Mouse (Mus musculus) brain, embryonic 14.5 days (tissue): ENCODE measurements around the gene Canx. TPM values are rescaled to one million over a fixed set of nuclear protein-coding genes. Genes with fewer than 3 reads are reported as not detected.
A peak's percentile ranks its signal among the peaks of the same experiment; 100 is the strongest.

ENCODE experiments used
- DNase-seq: peaks from one replicate; pipeline ENCODE4 v3.0.0-alpha.2; 2011; ENCODE audit warnings: low read depth
- CTCF ChIP-seq: fragments of 200-500 bp; IDR thresholded peaks from 2 replicates; pipeline ENCODE4 v1.5.1; 2012; ENCODE audit warnings: inconsistent platforms, mild to moderate bottlenecking, moderate library complexity, borderline replicate concordance; ENCODE audit not compliant: insufficient read depth, insufficient read length; ENCODE audit errors: extremely low read depth
- POLR2A ChIP-seq: fragments of 200-500 bp; IDR thresholded peaks from 2 replicates; pipeline ENCODE4 v1.6.1; 2012; ENCODE audit warnings: mild to moderate bottlenecking, inconsistent platforms, borderline replicate concordance; ENCODE audit not compliant: poor library complexity, insufficient read depth, insufficient read length, severe bottlenecking; ENCODE audit errors: extremely low read depth
- polyA plus RNA-seq: library from polyadenylated mRNA; depleted of rRNA; stranded (reverse); fragments of >200 nt; gene quantifications from 2 replicates; pipeline ENCODE4 v1.2.3, GENCODE M21; 2012; rRNA removed

Gene Canx
- polyA plus RNA-seq, 1 experiment: 173 TPM

DNA sequence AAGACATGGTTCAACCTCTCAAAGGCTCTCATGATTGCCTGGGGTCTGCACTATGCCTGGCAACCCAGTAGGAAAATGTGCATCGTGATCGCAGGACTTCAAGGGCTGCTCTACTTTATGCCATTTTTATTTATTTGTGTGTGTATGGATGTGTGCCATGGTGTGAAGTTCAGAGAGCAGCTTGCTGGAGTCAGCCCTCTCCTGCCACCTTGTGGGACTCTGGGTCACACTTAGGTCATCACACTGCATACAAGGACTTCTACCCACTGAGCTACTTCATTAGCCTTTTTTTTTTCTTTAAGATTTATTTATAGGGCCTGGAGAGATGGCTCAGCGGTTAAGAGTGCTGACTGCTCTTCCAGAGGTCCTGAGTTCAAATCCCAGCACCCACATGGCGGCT is 63.5 kb downstream of the Canx start:
- DNase-seq: peak; percentile 17
- no peak for TF ChIP-seq CTCF
- no peak for TF ChIP-seq POLR2A

DNA sequence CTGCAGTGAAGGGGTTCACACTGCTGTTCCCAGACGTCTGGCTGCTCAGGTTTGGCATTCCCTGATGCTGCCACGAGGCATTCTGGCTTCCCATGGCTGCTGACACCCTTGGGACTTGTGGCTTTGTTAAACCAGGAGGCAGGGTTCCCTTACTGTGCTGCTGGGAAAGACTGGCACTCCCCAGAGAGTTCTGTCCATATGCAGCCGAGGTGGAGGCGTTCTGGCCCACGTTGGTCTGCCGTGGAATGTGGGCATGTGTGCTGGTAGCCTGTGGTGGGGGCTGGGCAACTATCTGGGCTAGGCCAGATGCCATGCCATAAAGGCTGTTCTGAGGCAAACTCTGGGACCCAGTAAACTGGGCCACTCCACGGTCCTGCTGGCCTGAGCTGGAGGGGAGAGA is 67.2 kb downstream of the Canx start:
- no peak for TF ChIP-seq CTCF
- no peak for TF ChIP-seq POLR2A
- no peak for DNase-seq

DNA sequence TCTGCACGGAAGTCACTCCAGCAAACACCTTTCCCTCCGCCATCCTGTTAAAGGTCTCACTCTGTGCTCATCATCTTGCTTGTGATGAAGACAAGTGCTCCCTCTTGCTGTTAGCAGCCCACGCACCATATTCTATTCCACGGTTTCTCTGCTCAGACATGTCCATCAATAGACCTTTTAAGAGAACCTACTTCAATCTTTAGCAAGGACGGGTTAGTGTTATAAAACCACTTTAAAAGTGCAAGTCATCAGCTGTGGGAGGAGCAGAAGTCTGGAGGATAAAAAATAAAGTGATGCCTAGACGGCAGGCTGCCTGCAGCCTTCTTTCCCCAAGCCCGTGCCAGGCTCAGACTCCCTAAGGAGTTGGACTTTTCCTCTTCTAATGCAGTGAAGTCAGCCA is 68.9 kb downstream of the Canx start:
- no peak for TF ChIP-seq POLR2A
- TF ChIP-seq CTCF: no peak
- DNase-seq: no peak

DNA sequence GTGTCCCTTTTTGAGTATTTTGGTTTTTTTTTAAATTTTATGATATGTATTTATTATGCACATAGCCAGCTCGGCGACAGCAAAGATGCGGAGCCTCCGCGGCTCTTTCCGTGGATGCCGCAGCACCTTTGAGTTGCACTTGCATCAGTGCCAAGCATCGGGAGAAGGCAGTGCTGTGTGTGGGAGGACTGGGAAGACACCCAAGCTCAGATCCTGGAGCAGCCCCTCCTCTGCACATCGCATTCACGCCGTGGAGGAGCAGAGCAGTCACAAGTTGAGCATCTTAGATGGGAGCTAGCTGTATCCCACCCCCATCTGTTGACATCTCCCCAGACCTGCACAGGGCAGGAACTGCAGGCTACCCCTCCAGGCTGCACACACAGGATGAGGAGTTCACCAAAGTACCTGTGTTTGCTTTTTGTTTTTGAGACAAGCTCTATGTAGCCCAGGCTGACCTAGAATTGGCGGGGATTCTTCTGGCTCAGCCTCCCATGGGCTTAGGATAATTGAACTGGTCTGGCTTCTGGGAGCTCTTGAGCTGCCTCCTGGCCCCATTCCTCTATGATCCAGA is 71.4 kb downstream of the Canx start:
- DNase-seq: peak; percentile 62
- TF ChIP-seq CTCF (no peak), POLR2A (no peak)

DNA sequence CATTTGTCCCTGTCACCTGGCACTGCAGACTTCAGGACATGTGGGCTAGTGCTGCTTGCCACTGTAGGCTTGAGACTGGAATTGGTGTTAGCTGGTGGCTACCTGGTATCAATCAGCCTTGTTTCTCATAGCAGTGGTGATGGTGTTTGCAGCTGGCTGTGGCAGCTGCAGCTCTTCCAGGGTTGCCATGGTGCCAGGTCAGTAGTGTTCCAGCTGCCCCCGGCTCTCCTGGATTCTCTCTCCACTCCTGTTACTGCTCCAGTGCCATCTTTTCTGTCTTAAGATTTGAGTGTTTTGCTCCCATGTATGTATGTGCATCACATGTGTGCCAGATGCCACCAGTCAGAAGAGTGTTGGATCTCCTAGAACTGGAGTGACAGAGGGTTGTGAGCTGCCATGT is 72.1 kb downstream of the Canx start:
- DNase-seq: no peak

DNA sequence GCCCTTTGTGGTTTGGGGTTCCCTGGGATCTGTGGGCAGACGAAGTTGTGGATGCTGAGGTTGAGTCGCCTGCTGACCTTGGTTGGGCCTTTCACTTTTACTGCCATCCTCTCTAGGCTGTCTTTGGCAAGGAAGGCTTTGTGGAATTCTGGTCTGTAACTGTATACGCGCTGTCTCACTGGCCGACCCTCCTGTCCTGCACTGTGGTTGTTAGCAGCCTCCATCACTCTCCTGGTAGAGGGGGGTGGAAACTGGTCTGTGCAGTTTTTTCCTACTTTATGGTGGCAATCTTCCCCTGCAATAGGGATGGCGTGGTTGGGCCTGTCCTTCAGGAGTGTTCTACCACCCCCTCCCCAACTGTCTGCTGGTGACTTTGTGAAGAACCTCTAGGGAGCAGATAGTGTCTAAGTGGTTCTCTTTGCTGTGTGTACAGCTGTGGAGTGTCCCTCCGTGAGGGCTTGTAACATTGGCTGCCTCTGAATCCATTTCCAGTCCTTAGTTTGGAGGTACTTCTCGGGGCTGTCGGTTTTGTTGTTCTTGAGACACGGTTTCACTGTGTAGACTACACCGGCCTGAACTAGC is 72.7 kb downstream of the Canx start:
- no peak for DNase-seq

More for the DNA sequence above, 72.1 kb downstream of the Canx start:
- TF ChIP-seq POLR2A (no peak), CTCF (no peak)

DNA sequence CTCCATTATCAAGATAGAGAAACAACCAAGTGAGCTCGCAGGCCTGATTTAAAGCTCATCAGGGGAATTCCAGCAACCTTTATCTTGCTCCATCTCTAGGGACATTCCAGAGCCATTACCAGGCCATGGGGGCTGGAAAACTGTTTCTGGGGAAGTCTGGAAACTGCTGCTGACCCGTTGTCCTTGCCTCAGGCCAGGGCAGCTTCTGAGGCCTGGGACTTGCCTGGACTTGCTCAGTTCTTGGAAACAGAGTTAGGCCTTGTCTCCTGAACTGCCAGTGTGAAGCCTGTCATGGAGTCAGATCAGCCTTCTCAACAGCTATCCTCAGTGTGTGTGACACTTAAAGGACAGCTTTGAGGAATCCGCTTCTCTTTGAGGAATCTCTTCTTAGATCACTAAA is 73.3 kb downstream of the Canx start:
- no peak for TF ChIP-seq CTCF
- TF ChIP-seq POLR2A: no peak
- DNase-seq: no peak

More for the DNA sequence above, 72.7 kb downstream of the Canx start:
- no peak for TF ChIP-seq CTCF
- TF ChIP-seq POLR2A: no peak

DNA sequence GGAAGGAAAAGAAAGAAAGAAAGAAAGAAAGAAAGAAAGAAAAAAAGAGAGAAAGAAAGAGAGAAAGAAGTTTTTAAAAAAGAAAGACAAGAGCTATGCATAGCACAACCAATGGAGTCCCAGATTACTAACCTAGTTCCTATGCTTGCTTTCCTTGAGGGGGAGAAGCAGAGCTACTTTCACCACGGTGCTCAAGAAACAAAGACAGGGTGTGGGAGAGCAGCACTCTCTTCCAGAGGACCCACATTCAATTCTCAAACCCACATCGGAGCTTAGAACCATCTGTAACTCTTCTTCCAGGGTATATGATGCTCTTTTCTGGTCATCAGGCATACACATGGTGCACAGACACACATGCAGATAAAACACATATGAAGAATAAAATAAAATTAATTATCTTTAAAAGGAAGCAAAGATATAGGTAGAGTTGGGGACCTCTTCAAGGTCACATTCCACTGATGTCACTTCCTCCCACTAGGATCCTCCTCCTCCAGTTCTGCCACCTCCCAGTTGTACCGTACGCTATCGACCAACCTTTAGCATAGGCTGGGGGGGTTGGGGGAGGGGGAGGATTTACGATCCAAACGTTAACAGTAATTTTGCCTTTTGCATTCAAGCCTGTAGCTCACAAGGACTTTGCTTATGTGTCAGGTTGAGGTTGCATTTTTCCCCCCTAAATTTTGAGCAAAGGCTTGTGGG is 76.9 kb downstream of the Canx start:
- TF ChIP-seq POLR2A (no peak), CTCF (no peak)
- DNase-seq: no peak

DNA sequence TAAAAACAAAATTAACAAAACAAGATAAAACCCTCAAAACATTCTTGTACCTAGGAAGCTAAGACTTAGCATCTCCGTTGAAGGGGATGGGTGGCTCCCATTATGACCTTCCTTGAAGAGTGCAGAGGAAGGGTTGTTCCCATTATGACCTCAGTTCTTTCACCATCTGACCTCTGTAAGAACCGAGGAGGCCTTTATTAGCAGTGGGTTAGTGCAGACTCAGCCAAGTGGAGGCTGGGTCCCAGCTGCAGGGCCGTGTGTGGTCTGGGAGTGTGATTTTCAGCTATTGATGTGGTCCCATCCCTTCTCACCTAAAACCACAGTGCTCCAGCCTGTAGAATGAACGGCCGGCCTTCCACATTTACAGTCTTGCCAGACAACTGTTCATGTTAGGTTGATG is 80.2 kb downstream of the Canx start:
- TF ChIP-seq CTCF (no peak), POLR2A (no peak)
- no peak for DNase-seq

Other genes with a start within 250 kb of the Canx start
- 37.4 and 52.9 TPM in 2 replicates for gene Tbc1d9b, start 194.3 kb downstream of the Canx start, polyA plus RNA-seq
- 33.1 and 35.9 TPM in 2 replicates for gene Mrnip, start 151.2 kb downstream of the Canx start, polyA plus RNA-seq
- 171 and 203 TPM in 2 replicates for gene Sqstm1, start 114.8 kb downstream of the Canx start, polyA plus RNA-seq
- 78.9 and 97.1 TPM in 2 replicates for gene Mgat4b, start 114.8 kb downstream of the Canx start, polyA plus RNA-seq
- 3.5 and 4.5 TPM in 2 replicates for gene Ltc4s, start 87.1 kb downstream of the Canx start, polyA plus RNA-seq
- gene Maml1, start 33.4 kb downstream of the Canx start, polyA plus RNA-seq: 13.7 and 16.4 TPM in 2 replicates
- gene Cby3, start 28.8 kb upstream of the Canx start, polyA plus RNA-seq: 0.52 and 0.62 TPM in 2 replicates
- 694 and 702 TPM in 2 replicates for gene Hnrnph1, start 51.3 kb upstream of the Canx start, polyA plus RNA-seq
- gene Rufy1, start 105.5 kb upstream of the Canx start, polyA plus RNA-seq: 20.8 and 23.0 TPM in 2 replicates